ENCODE assay signal across 8 mouse cellular contexts in genomic region chr11:60199702-60200184, GRCm38 (mm10). TPM values are rescaled to one million over a fixed set of nuclear protein-coding genes. Genes with fewer than 3 reads are reported as not detected.
DNase-seq lines count a peak whose midpoint lies in the region; ATAC-seq and TF ChIP-seq lines count a peak whose summit lies in the region.

No protein-coding gene starts in this region.

- no peak for TF ChIP-seq EP300 in lung, postnatal 0 days (IDR thresholded peaks at IDR 0.05)

- no peaks in the 10 kb centered on the region for H3K27me3 ChIP-seq in Patski
- H3K27me3 ChIP-seq in hindbrain, embryonic 12.5 days = no peaks in the 10 kb centered on the region
- no peaks in the 10 kb centered on the region for H3K27me3 ChIP-seq in lung, postnatal 0 days (replicated peaks; ENCODE audit: insufficient read depth, low read length)

- H3K9me3 ChIP-seq in hindbrain, embryonic 12.5 days (replicated peaks) = peaks cover 3% of the 10 kb centered on the region
- H3K9me3 ChIP-seq in lung, postnatal 0 days (ENCODE audit: low read length) = peaks cover 4% of the 10 kb centered on the region; the same call in 1 of the 2 replicates

- peak overlapping the region; percentile 23; the same call in 1 of the 2 replicates for H3K9ac ChIP-seq in hindbrain, embryonic 12.5 days
- no peak overlapping the region for H3K9ac ChIP-seq in lung, postnatal 0 days (replicated peaks; ENCODE audit: low read depth)

- H3K27ac ChIP-seq in hindbrain, embryonic 12.5 days = peak overlapping the region; percentile 74
- no peak overlapping the region for H3K27ac ChIP-seq in lung, postnatal 0 days (ENCODE audit: low read length)

- CTCF ChIA-PET in Patski (lab: Charles Lee) = interaction anchor here (0.6 to 4.0 kb wide), 16 partner anchors 10 to 218 kb away, joined by 3 to 16 read pairs (median 4); partner anchors contain the start of genes Rai1 and Srebf1

- peak overlapping the region; percentile 13; the same call in 1 of the 2 replicates for H3K4me2 ChIP-seq in hindbrain, embryonic 12.5 days (replicated peaks)
- no peak overlapping the region for H3K4me2 ChIP-seq in lung, postnatal 0 days (replicated peaks; ENCODE audit: low read depth, low read length)

- H3K36me3 ChIP-seq in hindbrain, embryonic 12.5 days = peaks cover 82% of the 10 kb centered on the region
- H3K36me3 ChIP-seq in lung, postnatal 0 days (ENCODE audit: insufficient read depth, low read length) = peaks cover 22% of the 10 kb centered on the region

- in situ Hi-C loops in Patski (cut with MboI; ENCODE audit: low pct_unique_long_range_greater_than_20kb) = loop anchor here (5.0 to 10.0 kb wide), 3 partner anchors 102 to 325 kb away; no protein-coding TSS in a partner anchor

- peak; percentile 19 for ATAC-seq in Patski
- ATAC-seq in hindbrain, embryonic 12.5 days (ENCODE audit: low FRiP score) = peak; percentile 75
- ATAC-seq in lung, postnatal 0 days = peak; percentile 78

- POLR2A ChIA-PET in Patski (lab: Charles Lee) = interaction anchor here (1.0 to 1.1 kb wide), 3 partner anchors 12 to 92 kb away, joined by 3 to 4 read pairs (median 3); no protein-coding TSS in a partner anchor

- TF ChIP-seq CTCF in Patski (IDR thresholded peaks at IDR 0.05) = no peak
- TF ChIP-seq CTCF in lung, postnatal 0 days (IDR thresholded peaks at IDR 0.05) = peak; percentile 99

- 13% methylated on average over 18 of the region's 18 CpGs for WGBS in hindbrain, embryonic 12.5 days
- 13% methylated on average over 18 of the region's 18 CpGs for WGBS in lung, postnatal 0 days

- DNase-seq in Patski (ENCODE audit: low read depth, low spot score) = no peak
- peak; percentile 98 to 99 for DNase-seq in cerebellum, postnatal 14 days
- peak; percentile 87 to 95 for DNase-seq in frontal cortex, postnatal 14 days (ENCODE audit: low spot score in 2 of 2)
- peak; percentile 98 to 99 for DNase-seq in layer of hippocampus, postnatal 10 days (ENCODE audit: low spot score in 2 of 2)
- DNase-seq in lung, postnatal 0 days (ENCODE audit: low spot score) = peak; percentile 85
- DNase-seq in ovary, postnatal 36 days (ENCODE audit: low spot score) = peak; percentile 88
- DNase-seq in thymus, postnatal 14 days = peak; percentile 94

- peaks cover 30% of the 10 kb centered on the region for H3K4me1 ChIP-seq in hindbrain, embryonic 12.5 days
- no peaks in the 10 kb centered on the region for H3K4me1 ChIP-seq in lung, postnatal 0 days (ENCODE audit: insufficient read depth, low read depth, low read length)

- no peak overlapping the region for H3K4me3 ChIP-seq in hindbrain, embryonic 12.5 days
- H3K4me3 ChIP-seq in lung, postnatal 0 days (ENCODE audit: low read depth, low read length) = no peak overlapping the region

RNA-seq across cellular contexts. Expression of gene Srebf1, which starts 22.6 kb away (rescaled TPM):
- polyA plus RNA-seq in Patski (2021) = 65.4 TPM
- polyA plus RNA-seq in hindbrain, embryonic 12.5 days (2016; fragmentation: Nextera tagmentation; extraction: Ambion mirVana) = 49.2 and 51.9 TPM in 2 replicates
- total RNA-seq in layer of hippocampus, postnatal 10 days (2021) = 10 to 100 TPM; 46.8 to 52.8 TPM
- 61.7 and 70.1 TPM in 2 replicates for polyA plus RNA-seq in lung, postnatal 0 days (2015; fragmentation: Nextera tagmentation; extraction: Ambion mirVana)

Comparison
In these comparisons a context has a peak if more than half of its experiments do, and no peak if none do; other contexts are left out.
1. ATAC-seq: peak in every context shown above with its lines; median percentile 78 in lung, postnatal 0 days; 75 in hindbrain, embryonic 12.5 days; 19 in Patski.